Mouse (Mus musculus): ENCODE measurements at regions not wholly inside any gene's neighbourhood (a gene's known extent, or its start where the extent isn't known, plus 50 kb on each side); places are given as distances from the start of the nearest gene placed in this dataset.

GRCm38 (mm10) chr9:116447734-116448133 lies 272.6 kb upstream of the Tgfbr2 start:
- no peak for TF ChIP-seq CTCF (IDR thresholded peaks at IDR 0.05)
- TF ChIP-seq POLR2A (IDR thresholded peaks at IDR 0.05; ENCODE audit: insufficient read depth, low read depth, low read length): no peak

All from heart, adult 2 months (tissue).